Mouse (Mus musculus) gonadal fat pad, adult 2 months (tissue): ENCODE measurements around the gene Cnnm2. TPM values are rescaled to one million over a fixed set of nuclear protein-coding genes. Genes with fewer than 3 reads are reported as not detected.

ENCODE experiments used
- DNase-seq: peaks from one replicate; pipeline ENCODE4 v3.0.0-alpha.2; 2012; ENCODE audit warnings: low read depth
- polyA plus RNA-seq: library from polyadenylated mRNA; depleted of rRNA; stranded (reverse); fragments of >200 nt; gene quantifications from 2 replicates; pipeline ENCODE4 v1.2.3, GENCODE M21; 2012

Gene Cnnm2
- polyA plus RNA-seq, 1 experiment = 37.1 TPM

- no peak for DNase-seq
Observed at GRCm38 (mm10) chr19:46848381-46849268, 87.2 kb downstream of the Cnnm2 start.

GRCm38 (mm10) chr19:46849443-46849997 is 88.1 kb downstream of the Cnnm2 start:
- no peak for DNase-seq

- no peak for DNase-seq
Observed at GRCm38 (mm10) chr19:46856232-46856631, 94.8 kb downstream of the Cnnm2 start.

- DNase-seq = no peak
Observed at GRCm38 (mm10) chr19:46856780-46857179, 95.4 kb downstream of the Cnnm2 start.

GRCm38 (mm10) chr19:46857277-46857989 is 96.0 kb downstream of the Cnnm2 start:
- DNase-seq = no peak

- no peak for DNase-seq
Observed at GRCm38 (mm10) chr19:46858200-46858599, 96.8 kb downstream of the Cnnm2 start.

- no peak for DNase-seq
Observed at GRCm38 (mm10) chr19:46862556-46862955, 101.2 kb downstream of the Cnnm2 start.

- no peak for DNase-seq
Observed at GRCm38 (mm10) chr19:46863236-46863927, 102.0 kb downstream of the Cnnm2 start.

- no peak for DNase-seq
Observed at GRCm38 (mm10) chr19:46864079-46864478, 102.7 kb downstream of the Cnnm2 start.

GRCm38 (mm10) chr19:46864731-46865331 is 103.4 kb downstream of the Cnnm2 start:
- no peak for DNase-seq

- no peak for DNase-seq
Observed at GRCm38 (mm10) chr19:46865381-46865780, 104.0 kb downstream of the Cnnm2 start.

GRCm38 (mm10) chr19:46869049-46869448 is 107.7 kb downstream of the Cnnm2 start:
- no peak for DNase-seq

- no peak for DNase-seq
Observed at GRCm38 (mm10) chr19:46869526-46869925, 108.1 kb downstream of the Cnnm2 start.

GRCm38 (mm10) chr19:46871096-46871495 is 109.7 kb downstream of the Cnnm2 start:
- DNase-seq = no peak

- no peak for DNase-seq
Observed at GRCm38 (mm10) chr19:46871651-46872050, 110.3 kb downstream of the Cnnm2 start.

- no peak for DNase-seq
Observed at GRCm38 (mm10) chr19:46873924-46874323, 112.5 kb downstream of the Cnnm2 start.

GRCm38 (mm10) chr19:46875790-46876189 is 114.4 kb downstream of the Cnnm2 start:
- DNase-seq = no peak

- no peak for DNase-seq
Observed at GRCm38 (mm10) chr19:46877886-46878285, 116.5 kb downstream of the Cnnm2 start.

- DNase-seq = no peak
Observed at GRCm38 (mm10) chr19:46878346-46878745, 117.0 kb downstream of the Cnnm2 start.

- DNase-seq = no peak
Observed at GRCm38 (mm10) chr19:46879876-46880275, 118.5 kb downstream of the Cnnm2 start.

GRCm38 (mm10) chr19:46885365-46885764 is 124.0 kb downstream of the Cnnm2 start:
- DNase-seq = no peak

- DNase-seq = no peak
Observed at GRCm38 (mm10) chr19:46886826-46887225, 125.4 kb downstream of the Cnnm2 start.
